Mouse (Mus musculus) lung, postnatal 25 days (tissue): ENCODE data around the gene Vstm2a.

Source experiments
- DNase-seq: peaks from one replicate; pipeline ENCODE4 v3.0.0; 2022; ENCODE audit warnings: low spot score

Gene Vstm2a

GRCm38 (mm10) chr11:16257473-16257921, at the start of gene Vstm2a:
Gene Vstm2a (plus strand): TSS chr11:16257724.
- no peak for DNase-seq

DNA sequence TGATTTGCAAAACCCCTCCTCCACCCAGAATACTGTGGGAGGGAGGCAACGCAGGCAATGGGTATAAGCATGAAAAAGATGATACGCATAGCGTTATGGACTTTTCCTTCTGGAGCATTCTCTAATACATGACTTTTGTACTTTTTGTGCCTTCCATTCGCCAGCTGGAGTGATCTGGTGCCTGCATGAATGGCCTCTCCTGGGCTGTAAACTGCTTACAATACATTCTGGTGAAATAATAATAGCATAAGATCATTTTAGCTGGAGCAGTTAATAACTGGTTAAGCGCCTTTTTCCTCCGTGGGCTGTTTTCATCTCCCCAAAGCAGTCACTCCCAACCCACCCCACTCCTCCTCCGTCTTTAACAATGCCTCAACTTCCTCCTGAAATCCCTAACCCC, 513 bp upstream of the Vstm2a start:
- DNase-seq: no peak

GRCm38 (mm10) chr11:16258300-16258699, 776 bp downstream of the Vstm2a start:
- no peak for DNase-seq

- DNase-seq: no peak
Measured at GRCm38 (mm10) chr11:16259876-16260275, 2.4 kb downstream of the Vstm2a start.

DNA sequence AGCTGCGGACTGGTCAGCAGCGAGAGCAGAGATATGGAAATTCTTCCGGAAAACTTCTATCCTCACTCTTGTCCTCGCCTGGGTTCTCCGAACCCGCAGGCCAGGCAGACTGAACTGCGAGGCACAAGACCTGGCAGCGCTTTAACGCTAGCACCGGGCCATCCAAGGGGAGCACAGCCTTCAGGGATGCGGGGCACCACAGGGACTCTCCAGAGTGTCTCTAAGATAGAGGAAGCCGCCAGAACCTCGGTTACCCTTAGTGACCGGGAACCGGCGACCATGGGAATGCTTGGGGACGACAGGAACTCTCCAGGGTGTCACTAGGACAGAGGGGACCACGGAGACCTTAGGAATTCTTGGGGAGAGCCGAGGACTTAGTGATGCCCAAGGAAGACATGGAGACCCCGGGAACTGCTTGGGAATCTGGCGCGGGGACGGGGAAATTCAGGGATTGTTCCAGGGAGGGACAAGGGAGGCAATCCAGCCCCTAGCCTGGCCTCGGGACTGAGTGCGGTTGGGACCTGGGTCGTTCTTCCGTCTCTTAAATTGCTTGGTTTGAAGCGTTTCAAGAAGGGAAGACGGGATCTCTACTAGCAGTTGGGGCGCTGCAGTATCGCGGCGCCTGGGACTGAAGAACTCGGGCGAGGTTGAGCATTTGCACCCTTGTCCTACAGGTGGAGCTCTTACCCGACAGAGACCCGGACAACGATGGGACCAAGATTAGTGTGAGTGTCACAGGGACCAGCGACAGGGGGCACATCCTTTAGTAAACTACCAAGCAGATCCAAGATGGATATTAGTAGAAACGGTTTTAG, 3.4 kb downstream of the Vstm2a start:
- DNase-seq: peak; percentile 12

GRCm38 (mm10) chr11:16268396-16268795, 10.9 kb downstream of the Vstm2a start:
- DNase-seq: no peak

GRCm38 (mm10) chr11:16290381-16290780, 32.9 kb downstream of the Vstm2a start:
- no peak for DNase-seq

DNA sequence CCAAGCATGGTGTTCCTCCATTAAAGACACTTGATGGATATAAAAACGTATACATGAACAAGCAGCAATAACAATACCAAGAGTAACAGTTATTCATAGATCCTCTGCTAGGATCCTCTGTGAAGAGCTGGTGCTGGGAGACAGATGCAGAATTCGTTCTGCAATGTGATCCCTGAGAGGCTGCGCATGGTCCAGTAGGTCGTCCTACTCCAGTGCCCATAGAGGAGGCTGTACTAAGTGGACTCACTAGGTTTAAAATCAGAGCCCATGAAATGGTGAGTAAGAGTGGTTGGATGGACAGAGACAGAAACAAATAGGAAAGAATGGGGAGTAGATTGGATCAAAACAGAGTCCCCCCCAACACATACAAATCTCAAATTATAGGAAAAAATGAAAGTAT, 35.4 kb downstream of the Vstm2a start:
- DNase-seq: no peak

DNA sequence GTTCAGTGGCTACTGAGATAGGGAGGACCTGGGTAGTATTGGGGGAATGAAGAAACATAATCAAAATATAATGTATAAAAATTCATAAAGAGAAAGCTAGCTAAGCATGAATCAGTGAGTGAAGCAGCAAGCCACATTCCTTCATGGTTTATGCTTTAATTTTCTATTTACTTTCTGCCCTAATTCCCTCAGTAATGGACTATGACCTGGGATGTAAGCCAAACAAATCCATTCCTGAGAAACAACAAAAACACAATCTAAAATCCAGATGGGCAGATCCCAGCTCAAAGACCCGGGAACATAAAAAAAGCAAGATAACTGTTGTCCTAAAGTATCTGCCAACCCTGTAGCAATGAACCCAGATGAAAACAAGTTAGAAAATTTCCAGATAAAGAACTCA, 39.0 kb downstream of the Vstm2a start:
- DNase-seq: no peak

DNA sequence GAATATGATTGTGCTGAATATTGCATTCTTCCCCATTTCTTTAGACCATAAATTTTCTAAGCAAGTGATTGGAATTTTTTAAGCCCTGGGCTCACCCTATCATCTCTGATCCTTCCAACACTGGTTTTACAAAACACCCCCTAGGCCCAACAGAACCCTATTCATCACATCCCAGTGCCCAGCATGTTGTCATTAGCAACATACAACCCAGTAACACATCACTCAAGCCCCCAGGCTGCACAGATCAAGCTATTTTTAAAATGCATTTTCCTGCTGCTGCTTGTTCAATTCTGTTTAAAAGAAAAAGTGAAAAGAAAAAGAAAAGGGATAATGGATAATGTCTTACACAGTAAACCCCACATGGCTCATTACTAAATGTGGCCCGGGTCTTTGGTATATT, 42.0 kb downstream of the Vstm2a start:
- DNase-seq: no peak

DNA sequence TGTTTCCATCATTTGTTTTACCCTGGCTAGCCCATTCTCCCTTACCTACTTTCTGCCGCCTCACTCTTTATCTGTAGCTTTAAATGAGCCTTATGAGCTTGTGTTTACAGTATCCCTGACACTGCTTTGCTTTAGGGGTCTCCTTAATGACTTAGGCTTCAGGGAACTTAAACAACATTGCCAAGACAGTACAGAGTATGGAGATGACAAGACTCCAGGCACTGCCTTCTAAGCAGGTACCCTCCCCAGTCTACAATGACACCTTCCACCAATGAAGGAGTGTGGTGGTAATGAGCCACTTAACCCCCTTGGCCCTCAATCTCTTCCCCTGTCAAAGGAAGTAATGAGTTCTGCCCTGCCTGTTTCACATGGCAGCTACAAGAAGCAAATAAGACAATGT, 42.4 kb downstream of the Vstm2a start:
- DNase-seq: no peak

DNA sequence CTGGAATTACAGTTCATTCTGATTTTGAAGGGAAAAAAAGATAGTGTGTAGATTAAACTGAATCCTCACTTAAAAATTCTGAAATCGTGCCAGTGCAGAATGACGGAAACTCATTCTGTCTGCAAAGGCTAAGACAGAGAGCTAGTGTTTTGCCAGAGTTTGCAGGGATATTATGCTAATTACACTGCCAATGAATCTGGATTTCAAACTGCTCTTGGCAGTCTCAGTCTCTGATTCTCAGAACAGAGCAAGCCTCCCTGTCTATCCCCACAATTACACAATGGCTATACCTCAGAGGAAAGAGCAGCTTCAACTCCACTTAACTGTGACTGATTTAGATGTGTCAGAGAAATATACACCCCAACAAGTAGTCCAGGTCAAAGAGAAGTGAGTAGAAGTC, 43.2 kb downstream of the Vstm2a start:
- no peak for DNase-seq

GRCm38 (mm10) chr11:16315097-16315496, 57.6 kb downstream of the Vstm2a start:
- no peak for DNase-seq

DNA sequence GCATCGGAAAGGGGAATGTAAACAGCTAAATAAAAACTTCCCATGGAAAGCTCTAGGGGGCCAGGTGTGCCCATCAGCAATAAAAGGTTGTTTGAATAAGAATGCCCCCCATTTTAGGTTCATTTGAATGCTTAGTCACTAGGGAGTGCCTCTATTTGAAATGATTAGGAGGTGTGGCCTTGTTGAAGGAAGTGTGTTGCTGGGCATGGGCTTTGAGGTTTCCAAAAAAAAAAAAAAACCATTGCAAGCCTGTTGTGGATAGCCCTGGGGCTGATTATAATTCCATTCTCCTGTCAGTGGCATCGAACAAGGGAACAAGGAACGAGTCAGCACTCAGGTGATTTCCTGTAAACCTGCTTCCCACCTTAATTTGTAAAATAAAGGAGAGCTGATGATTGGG, 87.7 kb downstream of the Vstm2a start:
- DNase-seq: no peak

DNA sequence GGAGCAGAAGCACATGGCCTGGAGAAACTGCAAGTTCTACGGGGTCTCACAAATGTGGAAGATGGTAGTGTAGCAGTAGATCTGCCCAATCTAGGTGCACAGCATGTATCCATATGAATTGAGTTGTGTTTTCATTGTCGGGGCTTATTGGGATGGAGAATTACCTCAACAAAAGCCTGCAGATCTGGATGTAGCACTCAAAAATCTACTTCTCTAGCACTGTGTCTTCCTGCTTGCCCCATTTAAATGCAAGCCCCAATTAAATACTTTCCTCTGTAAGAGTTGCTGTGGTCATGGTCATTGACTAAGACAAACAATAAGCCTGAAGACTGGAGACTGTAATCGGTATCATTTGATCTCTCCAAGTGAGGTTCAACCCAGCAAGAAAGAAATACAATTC, 88.2 kb downstream of the Vstm2a start:
- DNase-seq: no peak

DNA sequence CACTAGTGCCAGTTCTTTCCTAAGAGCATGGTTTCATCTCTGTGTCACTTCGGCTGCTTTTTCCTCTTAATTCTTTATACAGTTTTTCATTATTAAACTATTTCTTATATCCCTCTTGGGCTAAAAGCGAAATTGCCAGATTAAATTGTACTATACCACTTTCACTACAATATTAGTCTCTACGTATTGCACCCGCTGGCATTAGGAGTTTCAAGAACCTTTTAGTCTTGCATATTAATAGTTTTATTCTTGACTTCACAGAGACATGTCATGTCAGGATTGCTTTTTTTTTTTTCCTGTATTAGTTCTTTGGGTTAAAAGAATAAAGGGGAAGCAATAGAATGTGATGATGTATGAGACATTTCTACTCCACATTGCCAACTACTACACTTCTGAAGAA, 94.4 kb downstream of the Vstm2a start:
- DNase-seq: no peak

- DNase-seq: no peak
Measured at GRCm38 (mm10) chr11:16354356-16354755, 96.8 kb downstream of the Vstm2a start.

DNA sequence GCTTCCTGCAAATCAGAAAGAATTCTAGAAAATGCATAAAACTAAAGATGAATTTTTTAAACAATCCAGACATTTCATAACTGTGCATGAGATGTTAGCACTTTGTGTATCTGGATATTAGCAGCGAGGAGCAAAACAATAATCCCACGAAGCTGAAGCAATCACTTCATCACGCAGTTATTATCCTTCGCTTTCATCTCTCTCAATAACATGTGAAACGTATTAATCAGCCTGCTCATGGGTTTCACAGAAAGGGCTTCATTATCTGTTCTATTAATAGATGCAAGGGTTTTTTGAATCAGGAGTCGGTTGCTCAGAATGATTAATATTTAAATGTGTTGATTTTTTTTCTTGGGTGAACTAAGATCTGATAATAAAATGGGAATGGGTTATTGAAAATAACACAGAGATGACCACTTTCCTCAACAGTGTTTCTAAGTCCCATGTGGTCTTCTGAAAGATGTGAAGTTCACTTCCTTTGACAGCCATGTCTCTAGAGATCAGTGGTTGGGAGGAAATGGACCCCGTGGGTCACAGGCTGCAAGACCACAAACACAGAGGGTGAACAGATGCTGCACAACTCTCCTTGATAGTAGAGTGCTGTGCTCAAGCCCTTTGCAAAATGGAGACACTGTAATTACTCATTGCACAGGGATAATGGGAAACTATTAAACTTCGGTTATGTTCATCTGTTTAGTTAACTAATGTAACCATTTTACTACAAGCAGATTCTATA, 109.5 kb downstream of the Vstm2a start:
- DNase-seq: no peak

DNA sequence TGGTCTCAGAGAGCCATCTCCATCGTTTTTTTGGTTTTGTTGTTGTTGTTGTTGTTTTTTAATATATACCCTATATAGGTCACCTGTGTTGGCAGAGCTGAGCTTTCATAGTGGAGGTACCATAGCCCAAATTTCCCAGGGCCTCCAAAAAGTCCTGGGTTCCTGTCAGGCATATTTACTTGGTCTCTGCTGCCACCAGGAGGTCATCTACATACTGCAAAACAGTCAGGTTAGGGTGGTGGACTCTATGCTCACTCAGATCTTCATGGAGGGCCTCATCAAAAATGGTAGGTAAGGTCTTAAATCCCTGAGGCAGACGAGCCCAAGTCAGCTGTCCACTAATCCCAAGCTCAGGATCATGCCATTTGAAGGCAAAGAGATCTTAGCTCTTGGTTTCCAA, 146.1 kb downstream of the Vstm2a start:
- no peak for DNase-seq

DNA sequence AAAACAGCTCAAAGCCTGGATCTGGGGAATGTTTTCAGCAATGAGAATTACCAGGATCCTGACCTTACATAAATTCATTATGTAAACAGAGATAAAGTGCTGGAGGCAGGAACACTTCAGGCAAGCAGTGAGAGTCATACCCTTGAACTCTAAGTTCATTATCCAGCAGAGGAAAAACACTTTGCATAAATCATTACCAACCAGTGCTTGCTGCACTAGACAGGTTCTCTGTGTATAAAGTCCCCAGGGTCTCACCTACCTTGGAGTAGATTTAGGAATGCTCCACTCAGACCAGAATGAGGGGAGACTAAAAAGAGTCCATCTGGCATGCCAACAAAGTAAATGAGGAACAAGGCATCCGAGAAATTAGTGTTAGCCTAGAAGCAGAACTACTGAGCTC, 154.2 kb downstream of the Vstm2a start:
- DNase-seq: no peak

DNA sequence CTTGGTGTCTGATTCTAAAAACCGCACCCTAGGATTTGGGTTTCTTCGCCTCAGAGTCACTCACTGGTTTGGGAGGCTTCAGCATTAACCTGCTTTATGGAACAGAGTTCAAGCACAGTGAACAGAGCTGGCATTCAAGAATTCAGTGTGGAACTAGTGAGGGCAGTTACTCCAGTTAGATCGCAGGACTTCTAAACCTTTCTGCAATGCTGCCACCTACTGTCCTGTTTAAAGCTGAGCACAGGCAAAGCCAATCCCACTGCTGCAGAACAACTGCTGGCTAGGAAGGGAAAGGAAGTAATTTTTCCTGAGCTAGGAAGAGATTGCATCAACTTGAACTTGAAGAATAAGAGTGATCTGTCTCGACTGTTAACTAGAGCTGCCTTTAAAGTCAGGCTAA, 155.1 kb downstream of the Vstm2a start:
- peak; percentile 22 for DNase-seq

- DNase-seq: no peak
Measured at GRCm38 (mm10) chr11:16413077-16413644, 155.6 kb downstream of the Vstm2a start.
